Mouse (Mus musculus) small intestine, adult 2 months (tissue): ENCODE data around the gene Entr1.

Source experiments
- CTCF ChIP-seq: fragments of 200-500 bp; IDR thresholded peaks from 2 replicates; pipeline ENCODE4 v1.5.1; 2012; ENCODE audit warnings: low read depth, mild to moderate bottlenecking, control low read depth, inconsistent platforms, low read length, moderate library complexity, mixed read lengths; ENCODE audit not compliant: insufficient replicate concordance, insufficient read length; ENCODE audit errors: extremely low read depth
- POLR2A ChIP-seq: fragments of 200-500 bp; IDR thresholded peaks from 2 replicates; pipeline ENCODE4 v1.6.1; 2012; ENCODE audit warnings: low read depth, mild to moderate bottlenecking, control low read depth, inconsistent platforms, low read length, moderate library complexity

DNA sequence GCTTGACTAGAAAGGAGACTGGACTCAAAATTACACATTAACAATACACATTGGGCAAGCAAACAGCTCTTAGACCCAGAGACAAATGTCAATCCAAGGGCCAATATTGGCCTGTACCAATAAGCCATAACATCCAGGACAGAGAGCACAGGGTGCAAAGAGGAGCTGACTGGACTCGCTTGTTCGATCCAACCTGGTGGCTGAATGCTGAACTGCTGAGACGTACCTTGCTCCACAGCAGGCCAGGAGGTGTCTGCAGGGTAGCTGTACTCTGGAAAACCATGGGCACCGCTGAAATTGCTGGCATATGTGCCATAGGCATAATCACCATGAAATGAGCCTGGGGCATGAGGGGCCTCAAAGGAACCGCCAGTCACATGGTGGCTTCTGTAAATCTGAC, 40.7 kb upstream of the Entr1 start:
- no peak for TF ChIP-seq POLR2A
- TF ChIP-seq CTCF = no peak
